Mouse (Mus musculus): ENCODE measurements around the gene Ttll1. TPM values are rescaled to one million over a fixed set of nuclear protein-coding genes. Genes with fewer than 3 reads are reported as not detected.

Gene Ttll1
- polyA plus RNA-seq, 1 experiment from 2014 or later, result 90.4 TPM

- Histone ChIP-seq H3K4me2 (ENCODE audit: low read depth, low read length) (no peak overlapping the region), H3K27ac (ENCODE audit: low read depth, low read length) (no peak overlapping the region), H3K4me1 (ENCODE audit: control insufficient read depth, insufficient read depth, low read length) (no peaks in the 10 kb centered on the region), H3K9me3 (ENCODE audit: control insufficient read depth, low read length) (no peaks in the 10 kb centered on the region), H3K9ac (replicated peaks; ENCODE audit: low read depth, low read length) (no peak overlapping the region), H3K4me3 (ENCODE audit: low read depth, low read length) (no peak overlapping the region), H3K27me3 (ENCODE audit: control insufficient read depth, insufficient read depth, low read length) (no peaks in the 10 kb centered on the region), H3K36me3 (ENCODE audit: control insufficient read depth, insufficient read depth, low read length) (no peaks in the 10 kb centered on the region)
- no peak for ATAC-seq (ENCODE audit: low read depth)
- WGBS, result 83% methylated on average over 3 of the region's 3 CpGs
Measured at GRCm38 (mm10) chr15:83455034-83455433, 55.7 kb downstream of the Ttll1 start.

GRCm38 (mm10) chr15:83454419-83454818, 56.3 kb downstream of the Ttll1 start:
- Histone ChIP-seq H3K4me2 (ENCODE audit: low read depth, low read length) (no peak overlapping the region), H3K27ac (ENCODE audit: low read depth, low read length) (no peak overlapping the region), H3K36me3 (ENCODE audit: control insufficient read depth, insufficient read depth, low read length) (no peaks in the 10 kb centered on the region), H3K9me3 (ENCODE audit: control insufficient read depth, low read length) (no peaks in the 10 kb centered on the region), H3K4me3 (ENCODE audit: low read depth, low read length) (no peak overlapping the region), H3K4me1 (ENCODE audit: control insufficient read depth, insufficient read depth, low read length) (no peaks in the 10 kb centered on the region), H3K9ac (replicated peaks; ENCODE audit: low read depth, low read length) (no peak overlapping the region), H3K27me3 (ENCODE audit: control insufficient read depth, insufficient read depth, low read length) (no peaks in the 10 kb centered on the region)
- 89% methylated on average over 7 of the region's 7 CpGs for WGBS
- no peak for ATAC-seq (ENCODE audit: low read depth)

GRCm38 (mm10) chr15:83453879-83454278, 56.8 kb downstream of the Ttll1 start:
- ATAC-seq (ENCODE audit: low read depth), result no peak

DNA sequence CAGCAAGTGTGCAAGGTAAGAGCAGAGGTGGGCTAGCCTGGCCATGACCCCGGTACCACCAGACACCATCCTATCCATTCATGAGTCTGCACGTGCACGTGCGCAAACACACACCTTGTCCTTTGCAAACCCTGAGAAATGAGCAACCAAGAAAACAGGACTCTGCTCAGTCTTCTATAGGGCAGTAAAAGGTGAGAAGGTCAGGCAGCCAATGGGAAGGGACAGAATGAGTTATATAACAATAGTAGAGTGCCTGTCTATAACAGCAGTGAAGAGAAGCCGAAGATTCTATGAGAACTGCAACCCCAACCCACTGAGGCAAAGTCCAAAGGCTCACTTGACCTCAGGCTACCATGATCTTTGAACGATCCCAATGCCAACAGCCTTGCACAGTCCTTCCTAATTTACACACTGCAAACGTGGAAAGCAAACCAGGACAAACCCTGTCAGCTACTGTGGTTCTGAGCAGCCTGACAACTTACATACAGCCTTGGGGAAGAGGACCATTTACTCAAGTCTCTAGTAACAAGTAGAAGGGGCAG, 58.4 kb downstream of the Ttll1 start:
- WGBS, result 83% methylated on average over 7 of the region's 7 CpGs
- Histone ChIP-seq H3K27me3 (ENCODE audit: control insufficient read depth, insufficient read depth, low read length) (no peaks in the 10 kb centered on the region), H3K9me3 (ENCODE audit: control insufficient read depth, low read length) (no peaks in the 10 kb centered on the region), H3K4me2 (ENCODE audit: low read depth, low read length) (no peak overlapping the region), H3K36me3 (ENCODE audit: control insufficient read depth, insufficient read depth, low read length) (no peaks in the 10 kb centered on the region), H3K4me3 (ENCODE audit: low read depth, low read length) (no peak overlapping the region), H3K4me1 (ENCODE audit: control insufficient read depth, insufficient read depth, low read length) (no peaks in the 10 kb centered on the region), H3K27ac (ENCODE audit: low read depth, low read length) (no peak overlapping the region), H3K9ac (replicated peaks; ENCODE audit: low read depth, low read length) (no peak overlapping the region)
- no peak for ATAC-seq (ENCODE audit: low read depth)

More at GRCm38 (mm10) chr15:83453879-83454278, 56.8 kb downstream of the Ttll1 start:
- H3K9ac ChIP-seq (replicated peaks; ENCODE audit: low read depth, low read length), result no peak overlapping the region
- no peaks in the 10 kb centered on the region for H3K27me3 ChIP-seq (ENCODE audit: control insufficient read depth, insufficient read depth, low read length)
- H3K36me3 ChIP-seq (ENCODE audit: control insufficient read depth, insufficient read depth, low read length), result no peaks in the 10 kb centered on the region
- no peak overlapping the region for H3K4me3 ChIP-seq (ENCODE audit: low read depth, low read length)
- no peak overlapping the region for H3K4me2 ChIP-seq (ENCODE audit: low read depth, low read length)
- no peaks in the 10 kb centered on the region for H3K9me3 ChIP-seq (ENCODE audit: control insufficient read depth, low read length)
- WGBS, result 84% methylated on average over 3 of the region's 3 CpGs
- H3K27ac ChIP-seq (ENCODE audit: low read depth, low read length), result no peak overlapping the region
- H3K4me1 ChIP-seq (ENCODE audit: control insufficient read depth, insufficient read depth, low read length), result no peaks in the 10 kb centered on the region

DNA sequence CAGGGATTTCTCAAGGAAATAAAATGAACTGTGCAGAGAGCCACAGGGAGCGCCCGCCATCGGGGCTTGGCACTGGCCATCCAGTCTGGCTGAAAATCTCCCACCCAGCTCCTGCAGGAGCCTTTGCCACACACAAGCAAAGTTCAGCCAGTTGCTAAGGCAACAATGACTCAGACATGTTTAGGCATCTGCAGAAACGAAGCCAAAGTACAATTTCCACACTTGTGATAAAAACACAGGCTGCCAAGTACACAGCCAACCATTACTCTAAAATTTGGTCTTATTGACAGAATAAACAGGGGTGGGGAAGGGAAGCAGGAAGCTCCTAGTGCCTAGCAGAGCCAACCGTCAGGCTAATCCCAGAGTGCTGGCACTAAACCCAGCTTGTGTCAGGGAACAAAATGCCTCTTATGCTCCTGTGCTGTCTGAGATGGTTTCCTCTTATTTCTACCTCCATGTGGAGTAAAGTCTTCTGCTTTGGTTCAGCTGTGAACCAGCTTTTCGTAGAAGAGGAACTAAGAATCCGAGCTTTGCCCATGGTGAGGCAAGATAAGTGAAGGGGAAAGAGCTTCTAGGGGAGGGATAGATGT, 59.0 kb downstream of the Ttll1 start:
- H3K27me3 ChIP-seq (ENCODE audit: control insufficient read depth, insufficient read depth, low read length), result no peaks in the 10 kb centered on the region
- H3K4me3 ChIP-seq (ENCODE audit: low read depth, low read length), result no peak overlapping the region
- H3K9me3 ChIP-seq (ENCODE audit: control insufficient read depth, low read length), result no peaks in the 10 kb centered on the region
- 73% methylated on average over 7 of the region's 7 CpGs for WGBS
- ATAC-seq (ENCODE audit: low read depth), result no peak
- H3K36me3 ChIP-seq (ENCODE audit: control insufficient read depth, insufficient read depth, low read length), result no peaks in the 10 kb centered on the region
- no peaks in the 10 kb centered on the region for H3K4me1 ChIP-seq (ENCODE audit: control insufficient read depth, insufficient read depth, low read length)
- H3K9ac ChIP-seq (replicated peaks; ENCODE audit: low read depth, low read length), result no peak overlapping the region
- H3K27ac ChIP-seq (ENCODE audit: low read depth, low read length), result no peak overlapping the region
- no peak overlapping the region for H3K4me2 ChIP-seq (ENCODE audit: low read depth, low read length)

GRCm38 (mm10) chr15:83450007-83450406, 60.7 kb downstream of the Ttll1 start:
- 83% methylated on average over 2 of the region's 2 CpGs for WGBS
- ATAC-seq (ENCODE audit: low read depth), result no peak

DNA sequence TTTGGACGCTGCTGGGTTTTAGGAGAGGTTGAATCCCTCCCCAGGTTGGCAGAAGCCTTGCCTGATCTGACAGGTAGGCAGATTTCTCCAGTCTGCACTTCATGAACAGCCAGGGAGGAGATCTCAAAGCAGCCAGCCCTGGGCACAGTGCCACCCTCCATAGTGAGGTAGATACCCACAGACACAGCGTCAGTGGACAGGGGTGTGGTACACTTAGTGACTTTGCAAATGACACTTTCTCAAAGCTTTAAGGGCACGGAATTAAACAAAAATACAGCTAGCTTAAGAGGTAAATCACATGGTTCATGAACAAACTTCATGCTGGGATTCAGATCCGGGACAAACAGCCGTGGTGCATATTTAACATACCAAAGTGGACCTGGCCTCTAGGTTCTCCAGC, 62.0 kb downstream of the Ttll1 start:
- Histone ChIP-seq H3K36me3 (ENCODE audit: control insufficient read depth, insufficient read depth, low read length) (no peaks in the 10 kb centered on the region), H3K4me3 (ENCODE audit: low read depth, low read length) (no peak overlapping the region), H3K27me3 (ENCODE audit: control insufficient read depth, insufficient read depth, low read length) (no peaks in the 10 kb centered on the region), H3K27ac (ENCODE audit: low read depth, low read length) (no peak overlapping the region), H3K9me3 (ENCODE audit: control insufficient read depth, low read length) (no peaks in the 10 kb centered on the region), H3K4me2 (ENCODE audit: low read depth, low read length) (no peak overlapping the region), H3K4me1 (ENCODE audit: control insufficient read depth, insufficient read depth, low read length) (no peaks in the 10 kb centered on the region), H3K9ac (replicated peaks; ENCODE audit: low read depth, low read length) (no peak overlapping the region)
- WGBS, result 77% methylated on average over 5 of the region's 5 CpGs
- no peak for ATAC-seq (ENCODE audit: low read depth)

More at GRCm38 (mm10) chr15:83450007-83450406, 60.7 kb downstream of the Ttll1 start:
- no peak overlapping the region for H3K9ac ChIP-seq (replicated peaks; ENCODE audit: low read depth, low read length)
- H3K4me1 ChIP-seq (ENCODE audit: control insufficient read depth, insufficient read depth, low read length), result no peaks in the 10 kb centered on the region
- H3K9me3 ChIP-seq (ENCODE audit: control insufficient read depth, low read length), result no peaks in the 10 kb centered on the region
- no peaks in the 10 kb centered on the region for H3K27me3 ChIP-seq (ENCODE audit: control insufficient read depth, insufficient read depth, low read length)
- H3K4me2 ChIP-seq (ENCODE audit: low read depth, low read length), result no peak overlapping the region
- no peak overlapping the region for H3K4me3 ChIP-seq (ENCODE audit: low read depth, low read length)
- no peak overlapping the region for H3K27ac ChIP-seq (ENCODE audit: low read depth, low read length)
- no peaks in the 10 kb centered on the region for H3K36me3 ChIP-seq (ENCODE audit: control insufficient read depth, insufficient read depth, low read length)

GRCm38 (mm10) chr15:83447791-83448544, 62.7 kb downstream of the Ttll1 start:
- Histone ChIP-seq H3K4me3 (ENCODE audit: low read depth, low read length) (no peak overlapping the region), H3K27me3 (ENCODE audit: control insufficient read depth, insufficient read depth, low read length) (no peaks in the 10 kb centered on the region), H3K4me2 (ENCODE audit: low read depth, low read length) (no peak overlapping the region), H3K9me3 (ENCODE audit: control insufficient read depth, low read length) (no peaks in the 10 kb centered on the region), H3K36me3 (ENCODE audit: control insufficient read depth, insufficient read depth, low read length) (no peaks in the 10 kb centered on the region), H3K4me1 (ENCODE audit: control insufficient read depth, insufficient read depth, low read length) (no peaks in the 10 kb centered on the region), H3K27ac (ENCODE audit: low read depth, low read length) (no peak overlapping the region), H3K9ac (replicated peaks; ENCODE audit: low read depth, low read length) (no peak overlapping the region)
- no peak for ATAC-seq (ENCODE audit: low read depth)
- WGBS, result 61% methylated on average over 10 of the region's 10 CpGs

GRCm38 (mm10) chr15:83445908-83446307, 64.8 kb downstream of the Ttll1 start:
- Histone ChIP-seq H3K4me2 (ENCODE audit: low read depth, low read length) (no peak overlapping the region), H3K27ac (ENCODE audit: low read depth, low read length) (no peak overlapping the region), H3K9ac (replicated peaks; ENCODE audit: low read depth, low read length) (no peak overlapping the region), H3K4me1 (ENCODE audit: control insufficient read depth, insufficient read depth, low read length) (no peaks in the 10 kb centered on the region), H3K27me3 (ENCODE audit: control insufficient read depth, insufficient read depth, low read length) (no peaks in the 10 kb centered on the region), H3K36me3 (ENCODE audit: control insufficient read depth, insufficient read depth, low read length) (no peaks in the 10 kb centered on the region), H3K9me3 (ENCODE audit: control insufficient read depth, low read length) (no peaks in the 10 kb centered on the region), H3K4me3 (ENCODE audit: low read depth, low read length) (no peak overlapping the region)
- 98% methylated on average over 2 of the region's 2 CpGs for WGBS
- no peak for ATAC-seq (ENCODE audit: low read depth)
